Mouse (Mus musculus) naive thymus-derived CD4-positive, alpha-beta T cell, adult 2 months (primary cell): ENCODE measurements around the gene Wif1.

Experiments used
- DNase-seq: peaks from one replicate; pipeline ENCODE4 v3.0.0-alpha.2; 2011; ENCODE audit warnings: low read depth

The Wif1 gene

GRCm38 (mm10) chr10:121033826-121034568 is at the start of gene Wif1:
Gene Wif1, plus strand, starts transcription at chr10:121033960.
- peak; percentile 78 for DNase-seq

- no peak for DNase-seq
These were observed 31.6 kb upstream of the Wif1 start for GRCm38 (mm10) chr10:121002135-121002534.

GRCm38 (mm10) chr10:121011496-121011895 is 22.3 kb upstream of the Wif1 start:
- DNase-seq = no peak

- DNase-seq = no peak
These were observed 17.5 kb upstream of the Wif1 start for GRCm38 (mm10) chr10:121016291-121016690.

DNA sequence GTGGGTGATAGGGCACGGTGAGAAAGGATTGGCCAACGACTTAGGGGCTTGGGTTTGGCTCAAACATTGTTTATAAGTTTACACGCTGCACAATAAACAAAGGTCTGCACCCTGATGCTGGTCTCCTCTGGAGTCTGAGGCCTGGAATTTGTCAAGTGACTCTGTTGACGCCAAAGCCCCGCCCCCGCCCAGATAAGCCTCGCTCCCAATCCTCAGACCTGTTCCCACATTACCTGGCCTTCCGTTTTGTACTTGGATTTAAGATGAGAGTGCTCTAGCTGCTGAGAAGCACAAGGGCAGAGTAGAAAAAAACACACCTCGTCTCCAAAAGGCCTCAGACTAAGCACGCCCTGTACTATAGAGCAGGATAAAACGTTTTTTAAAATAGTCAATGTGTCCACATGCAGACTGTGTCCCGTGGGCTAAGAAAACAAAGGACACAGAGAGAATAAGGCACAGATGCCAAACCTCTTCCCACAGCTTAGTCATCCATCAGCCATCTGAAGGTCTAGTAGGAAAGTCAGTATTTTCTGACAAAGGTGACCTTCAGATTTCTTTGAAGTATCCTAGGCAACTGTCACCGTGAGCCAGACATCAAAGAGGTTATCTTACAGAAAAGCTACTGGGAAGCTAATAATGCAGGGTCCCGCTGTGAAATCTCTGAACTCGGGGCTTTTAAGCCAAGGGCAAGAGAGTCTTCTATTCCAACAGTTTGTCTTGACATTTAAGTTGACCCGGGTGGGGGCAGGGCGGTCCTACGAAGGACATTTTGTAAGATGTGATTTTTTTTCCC is 16.9 kb upstream of the Wif1 start:
- no peak for DNase-seq

- DNase-seq = no peak
These were observed 10.8 kb upstream of the Wif1 start for GRCm38 (mm10) chr10:121022951-121023350.

GRCm38 (mm10) chr10:121031802-121032201 is 2.0 kb upstream of the Wif1 start:
- DNase-seq = peak; percentile 56

DNA sequence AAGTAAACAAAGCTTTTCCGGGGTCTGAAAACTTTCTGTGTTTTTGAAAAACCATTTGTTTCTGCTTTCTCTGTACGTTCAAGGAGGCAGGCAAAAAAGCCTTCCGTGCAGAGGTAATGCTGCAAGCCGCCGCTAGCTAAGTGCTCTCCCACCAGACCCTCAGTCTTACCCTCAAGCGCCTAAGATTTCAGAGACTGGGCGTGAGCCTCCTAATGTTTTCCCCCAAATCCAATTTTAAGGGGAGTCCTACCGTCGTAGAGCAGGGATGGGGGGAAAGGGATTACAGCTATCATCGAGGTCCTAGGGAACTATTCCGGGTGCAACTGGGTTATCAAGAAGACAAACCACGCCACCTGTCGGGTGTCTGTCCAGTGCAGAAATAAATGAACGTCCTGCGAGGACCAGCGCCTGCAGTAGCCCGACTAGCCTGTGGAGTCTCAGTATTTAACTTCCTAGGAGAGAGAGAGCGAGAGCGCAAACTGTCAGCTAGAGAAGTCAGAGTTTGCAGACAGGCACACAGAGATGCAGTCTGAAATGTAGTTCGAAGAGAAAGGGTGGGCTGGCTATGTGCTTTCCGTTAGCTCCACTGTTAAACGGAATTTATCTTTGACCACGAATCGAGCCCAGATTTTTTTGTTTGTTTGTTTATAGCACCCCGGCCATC is 500 bp upstream of the Wif1 start:
- DNase-seq = peak; percentile 64

- DNase-seq = no peak
These were observed 798 bp downstream of the Wif1 start for GRCm38 (mm10) chr10:121034569-121034947.

GRCm38 (mm10) chr10:121038556-121039284 is 5.0 kb downstream of the Wif1 start:
- no peak for DNase-seq

GRCm38 (mm10) chr10:121040911-121041310 is 7.2 kb downstream of the Wif1 start:
- DNase-seq = no peak

DNA sequence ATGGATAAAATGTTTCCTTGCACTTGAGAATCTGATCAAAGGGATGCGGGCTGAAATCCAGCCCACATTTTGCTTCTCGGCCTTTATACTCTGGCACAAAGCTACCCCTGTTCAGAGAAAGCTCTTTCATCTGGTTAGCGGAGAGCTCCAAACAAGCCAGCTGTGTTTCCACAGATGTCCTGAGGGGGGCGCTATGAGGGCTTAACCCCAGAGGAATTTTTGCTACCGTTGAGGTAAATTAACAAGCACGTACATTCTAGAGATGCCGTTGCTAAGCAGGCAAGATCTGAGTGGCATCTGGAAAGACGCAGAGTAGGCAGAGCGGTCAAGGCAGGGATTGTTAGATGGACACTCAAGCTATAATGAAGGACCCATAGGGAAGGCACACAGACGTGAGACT is 13.7 kb downstream of the Wif1 start:
- no peak for DNase-seq

DNA sequence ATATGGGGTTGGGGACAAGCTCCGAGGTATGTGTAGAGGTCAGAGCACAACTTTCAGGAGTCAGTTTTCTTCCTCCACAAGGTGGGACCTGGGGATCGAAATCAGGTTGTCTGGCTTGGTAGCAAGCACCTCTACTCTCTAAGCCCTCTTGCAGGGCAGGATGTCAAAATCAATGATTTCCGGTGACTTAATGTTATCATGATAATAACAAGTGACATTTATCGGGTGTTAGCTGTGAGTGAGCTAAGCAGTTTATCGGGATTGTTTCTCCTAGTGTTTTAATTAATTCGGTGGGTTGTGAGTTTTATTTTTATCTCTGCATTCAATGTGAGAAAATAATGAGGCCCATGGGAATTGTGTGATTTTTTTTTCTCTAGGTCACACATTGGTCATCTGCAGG is 18.3 kb downstream of the Wif1 start:
- DNase-seq = no peak

DNA sequence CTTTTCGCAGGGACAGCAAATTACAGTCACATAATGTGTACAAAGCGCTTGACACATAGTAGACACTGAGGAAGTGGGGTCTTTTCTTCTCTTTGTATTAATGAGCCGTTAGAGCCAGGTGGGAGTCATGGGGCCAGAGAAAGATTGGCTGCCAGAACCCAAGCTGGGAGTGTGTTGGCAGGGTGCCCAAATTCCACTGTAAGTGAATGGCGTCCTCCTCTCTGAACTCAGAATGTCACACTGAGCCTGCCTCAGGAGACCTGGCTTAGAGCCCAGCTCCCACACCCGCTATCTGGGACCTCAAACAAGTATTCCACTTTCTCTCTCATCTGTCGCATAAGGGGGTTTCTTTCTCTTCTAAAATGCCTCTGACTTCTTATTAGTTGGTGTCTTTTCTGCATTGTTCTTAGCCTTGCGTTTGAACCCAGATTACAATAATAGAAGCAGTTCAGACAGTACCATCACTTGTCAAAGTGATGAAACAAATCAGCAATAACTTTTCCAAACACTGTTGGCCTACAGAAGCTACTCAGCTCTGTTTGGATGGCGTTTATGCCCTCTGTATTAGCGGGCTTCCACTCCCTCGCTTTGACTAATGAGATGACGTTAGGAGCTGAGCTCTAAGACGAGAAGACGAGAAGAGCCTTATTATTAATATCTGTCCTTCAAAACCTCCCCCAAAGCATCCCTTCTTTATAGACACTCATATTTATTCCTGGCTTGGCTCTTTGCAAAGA is 21.9 kb downstream of the Wif1 start:
- DNase-seq = no peak

GRCm38 (mm10) chr10:121056823-121057222 is 23.1 kb downstream of the Wif1 start:
- no peak for DNase-seq

DNA sequence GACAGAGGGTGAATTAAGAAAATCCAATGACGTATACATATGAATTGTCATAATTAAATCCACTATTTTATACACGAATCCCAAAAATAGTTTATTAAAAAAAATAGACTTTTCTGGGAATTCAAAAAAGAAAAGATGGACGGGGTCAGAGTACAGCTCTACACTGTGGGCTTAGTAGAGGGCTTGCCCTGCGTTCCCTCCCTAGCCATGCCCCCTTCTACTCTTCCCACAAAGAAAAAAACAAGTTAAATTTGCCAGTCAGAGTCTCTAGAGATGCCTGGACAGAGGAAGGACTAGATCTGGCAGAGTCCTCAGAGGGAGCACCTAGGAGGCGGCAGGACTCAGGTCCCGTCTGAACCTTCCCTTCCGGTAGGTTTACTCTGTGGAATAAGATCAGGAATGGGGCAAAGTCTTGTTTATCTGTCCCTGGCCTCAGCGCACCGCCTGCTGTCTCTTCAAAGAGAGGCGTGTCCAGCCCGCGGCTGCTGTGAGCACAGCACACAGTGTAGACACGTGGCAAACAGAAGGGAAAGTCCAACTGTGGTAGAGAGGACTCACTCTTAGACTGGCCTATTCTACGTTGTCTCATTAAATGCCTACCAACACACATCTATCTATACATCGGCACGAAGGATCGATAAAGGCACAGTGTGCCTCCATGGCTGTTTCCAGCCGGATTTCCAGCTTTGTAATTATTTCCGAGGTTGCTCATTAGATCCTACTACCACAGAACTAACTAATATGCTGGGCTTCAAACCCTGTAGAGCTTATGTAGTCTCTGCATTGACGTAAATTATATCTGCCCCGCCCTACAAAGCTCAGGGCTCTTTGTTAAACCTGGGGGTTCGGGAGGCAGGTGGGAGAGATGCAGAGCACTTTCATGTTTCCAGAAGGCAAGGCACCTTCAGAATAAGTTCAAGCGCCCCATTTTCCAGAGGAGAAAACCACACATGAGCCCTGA is 25.6 kb downstream of the Wif1 start:
- DNase-seq = no peak

DNA sequence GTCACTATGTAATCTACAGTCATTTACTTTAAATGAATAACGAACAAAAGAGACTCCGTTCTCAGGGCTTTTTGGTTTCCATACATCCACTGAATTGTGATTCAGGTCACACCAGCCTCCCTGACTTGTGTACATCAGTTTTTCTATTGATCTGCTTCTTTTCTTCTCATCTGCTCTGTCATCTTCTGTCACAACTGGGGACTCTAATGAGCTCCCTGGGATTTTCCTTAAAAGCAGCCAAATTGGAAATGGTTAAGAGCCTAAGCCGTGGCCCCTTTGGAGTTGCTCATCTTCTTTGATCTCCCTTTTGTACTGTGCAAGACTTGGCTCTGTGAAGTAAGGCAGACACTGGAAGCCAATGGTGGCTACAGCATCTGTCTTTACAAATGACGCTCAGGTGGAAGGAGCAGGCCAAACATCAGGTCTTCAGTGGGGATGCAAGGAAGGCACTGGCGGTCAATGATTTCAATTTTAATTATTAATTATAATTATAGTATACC is 27.6 kb downstream of the Wif1 start:
- DNase-seq = no peak

- DNase-seq = no peak
These were observed 28.9 kb downstream of the Wif1 start for GRCm38 (mm10) chr10:121062704-121063103.

- DNase-seq = no peak
These were observed 33.7 kb downstream of the Wif1 start for GRCm38 (mm10) chr10:121067416-121067951.

- DNase-seq = no peak
These were observed 34.2 kb downstream of the Wif1 start for GRCm38 (mm10) chr10:121068003-121068402.
